Mouse (Mus musculus): ENCODE measurements around the gene Hist1h2bg.
"Not testable (repeated sequence)": the region's sequence is repeated elsewhere in the genome, so short reads cannot be mapped to it uniquely, and the experiment has no call there.

Gene Hist1h2bg

GRCm38 (mm10) chr13:23582219-23583056 lies 11.2 kb downstream of the Hist1h2bg start:
- ATAC-seq (ENCODE audit: low TSS enrichment), result no peak

DNA sequence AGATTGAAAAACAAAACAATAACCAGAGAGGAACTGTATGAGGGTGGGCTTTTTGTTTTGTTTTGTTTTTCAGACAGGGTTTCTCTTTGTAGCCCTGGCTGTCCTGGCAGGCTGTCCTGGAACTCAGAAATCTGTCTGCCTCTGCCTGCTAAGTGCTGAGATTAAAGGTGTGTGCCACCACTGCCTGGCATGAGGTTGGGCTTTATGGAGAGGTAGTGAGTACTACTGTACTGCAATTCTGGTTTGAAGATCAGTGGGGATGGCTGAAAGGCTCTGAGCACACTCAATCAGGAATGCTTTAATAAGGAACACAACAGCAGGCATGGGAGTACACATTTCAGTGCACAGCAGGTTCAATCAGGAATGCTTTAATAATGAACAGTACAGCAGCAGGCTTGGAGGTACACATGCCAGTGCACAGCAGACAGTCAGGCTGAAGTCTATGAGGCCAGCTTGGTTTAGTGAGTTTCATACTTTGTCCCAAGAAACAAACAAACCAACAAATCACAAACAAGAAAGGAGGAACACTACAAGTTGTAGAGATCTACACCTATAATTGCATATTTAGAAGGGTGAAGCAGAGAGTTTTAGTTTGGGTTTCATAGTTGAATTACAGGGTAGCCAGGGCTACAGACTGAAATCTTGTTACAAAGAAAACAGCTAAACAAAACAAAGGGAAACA lies 12.3 kb downstream of the Hist1h2bg start:
- ATAC-seq (ENCODE audit: low TSS enrichment), result no peak

DNA sequence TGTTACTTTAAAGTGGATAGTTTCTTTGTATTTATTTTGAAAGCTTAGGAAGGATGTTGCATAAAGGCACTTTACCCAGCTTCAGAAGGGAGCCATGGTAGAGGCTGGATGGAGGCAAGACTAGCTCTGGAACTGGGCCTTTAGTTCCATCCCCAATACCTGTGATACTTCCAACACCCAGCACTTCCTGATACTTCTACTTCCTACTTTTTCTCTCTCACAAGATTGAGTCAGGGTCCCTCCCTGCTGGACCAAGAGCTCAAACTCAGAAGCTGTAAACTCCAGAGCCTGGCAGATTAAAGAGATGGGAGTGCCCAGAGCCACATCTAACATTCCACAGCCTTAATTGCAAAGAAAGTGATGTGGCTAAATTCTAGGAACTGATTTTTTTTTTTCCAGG lies 13.1 kb downstream of the Hist1h2bg start:
- no peak for ATAC-seq (ENCODE audit: low TSS enrichment)

DNA sequence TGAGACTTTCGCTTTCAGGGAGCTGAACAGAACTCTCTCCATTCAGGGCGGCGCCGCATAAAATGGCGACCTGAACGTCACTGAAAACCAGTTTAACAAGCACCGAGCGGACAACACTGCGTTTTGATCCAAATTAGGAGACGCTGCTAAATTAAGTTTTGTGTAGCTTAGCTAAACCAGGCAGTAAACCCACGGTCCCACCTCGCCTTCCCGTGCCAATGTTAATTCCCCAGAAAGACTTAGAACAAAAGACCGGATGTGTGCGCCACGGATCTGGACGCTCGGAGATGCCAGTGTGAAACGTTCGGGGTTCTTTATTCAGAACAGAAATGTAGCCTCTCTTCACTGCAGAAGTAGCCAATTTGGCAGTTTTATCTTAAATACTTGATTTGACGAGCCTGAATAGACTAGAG lies 13.8 kb downstream of the Hist1h2bg start:
- ATAC-seq (ENCODE audit: low TSS enrichment), result peak; percentile 62

GRCm38 (mm10) chr13:23585442-23586098 lies 14.4 kb downstream of the Hist1h2bg start:
- ATAC-seq (ENCODE audit: low TSS enrichment), result peak; percentile 91

DNA sequence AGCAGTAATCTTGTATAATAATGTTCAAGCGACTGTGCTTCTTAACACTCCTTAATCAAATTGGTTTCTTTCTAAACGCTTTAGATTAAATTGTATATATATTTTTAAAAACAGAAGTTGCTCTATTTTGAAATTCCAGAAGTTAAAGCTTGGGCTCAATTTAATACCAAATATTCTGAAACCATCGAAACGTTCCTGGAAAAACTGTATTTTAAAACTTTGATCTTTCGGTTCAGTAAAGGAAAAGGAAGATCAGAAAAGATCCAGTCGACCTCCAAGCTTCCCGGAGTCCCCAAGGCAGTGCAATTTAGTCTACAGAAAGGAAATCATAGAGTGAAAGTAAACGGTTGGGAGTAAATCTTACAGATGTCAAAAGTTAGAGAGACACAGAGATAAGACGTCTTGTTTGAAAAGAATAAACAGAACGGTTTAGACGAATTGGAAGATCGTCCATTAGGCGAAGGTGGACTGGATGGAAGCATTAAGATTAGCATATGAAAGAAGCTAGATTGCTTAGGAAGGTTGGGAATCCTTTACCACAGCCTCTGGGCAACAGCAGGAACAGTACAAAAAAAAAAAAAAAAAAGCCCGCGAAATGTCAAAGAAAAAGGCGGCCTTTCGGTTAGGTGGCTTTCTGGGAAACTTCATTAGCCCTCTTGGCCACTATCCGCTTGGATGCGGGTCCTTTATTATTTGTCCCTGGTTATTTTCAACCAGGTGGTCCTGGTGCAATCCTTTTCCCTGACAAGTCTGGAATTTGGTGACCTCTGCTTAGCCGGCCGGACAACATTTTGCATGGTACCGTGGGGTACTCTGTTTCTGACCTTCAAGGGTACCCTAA lies 15.1 kb downstream of the Hist1h2bg start:
- ATAC-seq (ENCODE audit: low TSS enrichment), result no peak

GRCm38 (mm10) chr13:23586940-23587225 lies 15.7 kb downstream of the Hist1h2bg start:
- no peak for ATAC-seq (ENCODE audit: low TSS enrichment)

GRCm38 (mm10) chr13:23591206-23591605 lies 20.0 kb downstream of the Hist1h2bg start:
- no peak for ATAC-seq (ENCODE audit: low TSS enrichment)

- not testable (repeated sequence) for ATAC-seq (ENCODE audit: low TSS enrichment)
Observed at GRCm38 (mm10) chr13:23591886-23592285, 20.7 kb downstream of the Hist1h2bg start.

GRCm38 (mm10) chr13:23592614-23593013 lies 21.4 kb downstream of the Hist1h2bg start:
- ATAC-seq (ENCODE audit: low TSS enrichment), result no peak

GRCm38 (mm10) chr13:23593051-23593770 lies 22.0 kb downstream of the Hist1h2bg start:
- ATAC-seq (ENCODE audit: low TSS enrichment), result no peak

GRCm38 (mm10) chr13:23595185-23595584 lies 24.0 kb downstream of the Hist1h2bg start:
- ATAC-seq (ENCODE audit: low TSS enrichment), result no peak

- ATAC-seq (ENCODE audit: low TSS enrichment), result no peak
Observed at GRCm38 (mm10) chr13:23595622-23596372, 24.6 kb downstream of the Hist1h2bg start.

- ATAC-seq (ENCODE audit: low TSS enrichment), result peak; percentile 83
Observed at GRCm38 (mm10) chr13:23597957-23598356, 26.8 kb downstream of the Hist1h2bg start.

DNA sequence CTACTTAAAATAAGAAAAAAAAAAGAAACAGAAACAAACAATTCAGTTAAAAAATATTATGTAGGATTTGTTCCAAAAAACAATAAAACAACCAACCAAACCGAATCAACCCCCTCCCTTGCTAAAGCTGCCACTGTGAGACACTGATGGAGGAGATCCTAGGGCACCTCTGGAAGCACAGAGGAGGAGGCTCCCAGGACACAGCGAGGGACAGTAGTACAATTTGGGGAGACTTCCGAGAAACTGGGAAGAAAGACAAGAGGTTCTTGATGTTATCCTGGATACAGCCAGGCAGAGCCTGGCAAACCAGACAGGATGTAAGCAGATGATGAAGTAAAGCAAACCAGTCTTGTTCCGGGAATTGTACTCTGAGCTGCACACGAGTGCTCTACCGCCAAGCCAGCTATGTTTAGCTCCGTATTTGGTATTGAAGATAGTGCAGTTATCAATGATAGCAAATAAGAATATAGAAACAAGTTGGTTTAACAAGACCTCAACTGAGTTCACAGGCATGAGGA lies 32.0 kb downstream of the Hist1h2bg start:
- no peak for ATAC-seq (ENCODE audit: low TSS enrichment)

- no peak for ATAC-seq (ENCODE audit: low TSS enrichment)
Observed at GRCm38 (mm10) chr13:23604452-23604851, 33.3 kb downstream of the Hist1h2bg start.

DNA sequence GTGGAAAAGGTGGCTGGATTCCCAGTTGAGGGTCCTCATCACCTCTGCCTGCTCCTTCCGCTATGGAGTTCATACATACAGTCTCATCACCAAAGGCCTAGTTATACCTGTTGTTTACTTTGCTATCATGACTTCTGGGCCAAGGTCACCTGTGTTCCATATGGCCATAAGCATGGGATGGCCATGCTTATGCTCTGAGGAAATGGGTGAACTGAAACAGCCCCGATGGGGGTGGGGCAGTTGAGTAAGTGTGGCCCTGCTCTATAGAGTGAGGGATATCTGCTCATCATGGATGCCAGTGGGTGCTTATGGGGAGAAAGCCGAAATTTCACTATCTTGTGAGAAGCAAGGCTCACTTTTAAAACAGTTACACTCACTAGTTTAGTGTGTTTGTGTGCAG lies 33.9 kb downstream of the Hist1h2bg start:
- no peak for ATAC-seq (ENCODE audit: low TSS enrichment)

- no peak for ATAC-seq (ENCODE audit: low TSS enrichment)
Observed at GRCm38 (mm10) chr13:23609209-23609608, 38.0 kb downstream of the Hist1h2bg start.

GRCm38 (mm10) chr13:23609844-23610243 lies 38.6 kb downstream of the Hist1h2bg start:
- ATAC-seq (ENCODE audit: low TSS enrichment), result no peak

GRCm38 (mm10) chr13:23610393-23610792 lies 39.2 kb downstream of the Hist1h2bg start:
- no peak for ATAC-seq (ENCODE audit: low TSS enrichment)
